Mouse (Mus musculus) layer of hippocampus, adult 9-10 months (tissue): ENCODE results near the gene Wdr60.
"Not testable (repeated sequence)": the region's sequence is repeated elsewhere in the genome, so short reads cannot be mapped to it uniquely, and the experiment has no call there.

ENCODE experiments used
- DNase-seq: peaks from one replicate; pipeline ENCODE4 v3.0.0; 2022; ENCODE audit warnings: low spot score

Wdr60 gene

DNA sequence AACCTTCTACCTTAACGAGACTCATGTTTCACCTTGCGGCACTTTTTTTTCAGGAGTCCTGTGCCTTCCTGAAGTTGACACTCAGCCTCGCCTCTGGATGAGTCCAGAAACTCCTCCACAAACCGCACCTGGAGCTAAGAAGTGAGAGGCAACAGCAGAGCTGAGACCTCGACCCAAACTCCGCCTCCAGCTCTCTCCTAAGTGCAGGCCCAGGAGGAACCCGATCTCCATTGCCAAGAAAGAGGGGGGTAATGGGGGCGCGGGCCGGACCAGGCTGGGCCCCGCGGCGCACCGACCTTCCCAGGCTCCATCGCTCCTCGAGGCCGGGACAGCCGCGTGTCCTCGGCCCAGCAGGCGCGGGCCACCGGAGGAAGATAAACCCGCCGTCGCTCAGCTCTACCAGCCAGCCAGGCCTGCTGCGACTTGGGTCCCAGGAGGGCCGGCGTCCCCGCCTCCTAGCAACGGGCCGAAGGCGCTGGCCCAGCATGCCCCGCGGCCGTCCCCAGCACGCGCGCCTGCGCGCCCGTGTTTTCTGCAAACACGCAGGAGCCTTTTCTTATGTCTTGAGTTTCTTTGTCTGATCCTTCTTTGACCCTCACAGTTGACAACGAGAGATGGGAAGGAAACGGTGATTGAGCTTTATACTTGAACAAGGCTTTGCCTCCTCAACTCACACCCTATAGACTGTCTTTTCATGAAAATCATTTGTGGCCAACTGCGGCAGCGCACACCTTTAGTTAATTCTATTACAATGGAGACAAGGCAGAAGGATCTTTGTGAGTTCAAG lies at the start of gene Wdr60:
TSS of gene Wdr60 (minus strand) at position 468 of the 787 bp plus-strand sequence.
- DNase-seq: peak; percentile 59

- no peak for DNase-seq
Measured at GRCm38 (mm10) chr12:116308612-116309011, 45.8 kb upstream of the Wdr60 start.

- DNase-seq: no peak
Measured at GRCm38 (mm10) chr12:116307870-116308269, 45.0 kb upstream of the Wdr60 start.

DNA sequence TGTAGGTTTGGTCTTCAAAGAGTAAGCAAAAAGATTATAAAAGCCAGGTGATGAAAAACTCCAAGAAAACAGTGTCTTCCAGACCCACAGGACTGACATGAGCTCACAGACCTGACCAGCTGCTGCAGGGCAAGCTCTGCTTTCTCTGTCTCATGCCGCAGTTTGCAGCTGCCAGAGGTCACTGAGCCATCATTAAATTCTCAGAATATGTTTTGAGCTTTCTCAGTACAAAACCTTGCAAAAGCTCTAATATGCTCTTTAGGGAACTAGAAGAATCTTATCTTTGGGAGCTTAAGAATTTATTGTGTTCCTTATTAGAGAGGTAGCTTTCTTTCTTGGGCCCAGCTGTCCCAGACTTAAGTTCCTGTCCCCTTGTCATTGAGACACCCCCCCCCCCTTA lies 43.2 kb upstream of the Wdr60 start:
- no peak for DNase-seq

GRCm38 (mm10) chr12:116302181-116302580 lies 39.4 kb upstream of the Wdr60 start:
- no peak for DNase-seq

- DNase-seq: no peak
Measured at GRCm38 (mm10) chr12:116299906-116300305, 37.1 kb upstream of the Wdr60 start.

DNA sequence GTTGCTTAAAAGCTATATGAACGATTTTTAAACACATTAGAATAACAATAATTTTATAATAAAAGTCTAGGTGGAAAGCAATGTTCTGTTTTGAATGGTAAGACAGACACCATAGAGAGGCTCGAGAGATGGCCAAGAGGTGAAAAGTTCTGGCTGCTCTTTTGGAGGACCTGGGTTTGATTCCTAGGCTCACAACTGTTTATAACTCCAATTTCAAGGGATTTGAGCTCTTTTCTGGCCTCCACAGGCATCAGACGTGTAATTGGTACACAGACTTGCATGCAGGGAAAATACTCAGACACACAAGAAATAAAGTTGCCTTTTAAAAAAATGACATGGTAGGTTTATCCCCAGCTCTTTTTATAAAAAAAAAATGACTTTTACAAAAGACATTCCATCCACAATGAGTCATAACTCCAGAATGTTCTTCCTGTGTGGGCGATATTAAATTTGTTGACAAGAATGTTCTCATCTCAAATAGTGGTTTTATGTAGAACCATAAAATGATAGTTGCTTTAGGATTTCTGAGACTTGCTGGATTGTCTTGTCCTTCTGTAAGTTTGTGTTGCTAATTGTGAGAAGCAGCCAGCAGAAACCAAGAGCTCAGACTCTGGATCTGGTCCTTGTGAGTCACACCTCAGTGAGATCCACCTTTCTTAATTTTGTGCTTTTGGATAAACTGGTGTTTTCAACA lies 30.9 kb upstream of the Wdr60 start:
- no peak for DNase-seq

DNA sequence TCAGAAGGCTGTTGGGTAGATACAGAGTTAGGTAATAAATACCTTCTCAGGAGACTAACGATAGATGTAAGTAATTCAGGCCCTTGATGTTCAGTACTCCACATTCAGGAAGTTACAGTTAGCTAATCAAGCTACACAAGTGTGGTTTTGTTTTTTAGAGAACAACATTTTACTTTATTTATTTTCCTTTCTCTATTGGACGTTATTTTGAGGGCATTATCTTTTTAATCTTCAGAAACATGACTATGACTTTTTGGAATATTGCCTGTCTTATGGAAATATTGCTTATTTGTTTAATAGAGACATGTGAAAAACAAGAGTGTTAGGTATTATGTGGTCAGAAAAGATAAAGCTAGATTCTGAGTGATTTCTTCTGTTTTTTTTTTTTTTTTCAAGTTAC lies 30.4 kb upstream of the Wdr60 start:
- no peak for DNase-seq

- DNase-seq: no peak
Measured at GRCm38 (mm10) chr12:116283511-116283910, 20.7 kb upstream of the Wdr60 start.

DNA sequence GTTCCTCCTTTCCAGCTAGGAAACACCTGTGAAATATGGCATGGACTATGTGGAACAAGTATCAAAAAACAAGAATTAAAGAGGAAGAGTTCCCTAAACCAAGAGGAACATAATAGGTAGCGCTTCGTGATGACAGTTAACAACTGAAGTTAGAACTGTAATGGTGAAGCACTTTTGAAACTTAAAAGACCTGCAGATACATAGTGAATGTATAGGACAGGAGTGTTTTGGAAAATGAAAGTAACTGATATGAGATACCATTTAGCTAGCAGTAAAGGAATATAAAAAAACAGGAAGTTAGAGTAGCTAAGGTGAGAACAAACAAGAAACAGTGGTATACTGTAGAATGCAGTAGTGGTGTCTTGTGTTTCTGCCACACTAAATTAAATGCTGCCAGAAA lies 20.0 kb upstream of the Wdr60 start:
- DNase-seq: no peak

DNA sequence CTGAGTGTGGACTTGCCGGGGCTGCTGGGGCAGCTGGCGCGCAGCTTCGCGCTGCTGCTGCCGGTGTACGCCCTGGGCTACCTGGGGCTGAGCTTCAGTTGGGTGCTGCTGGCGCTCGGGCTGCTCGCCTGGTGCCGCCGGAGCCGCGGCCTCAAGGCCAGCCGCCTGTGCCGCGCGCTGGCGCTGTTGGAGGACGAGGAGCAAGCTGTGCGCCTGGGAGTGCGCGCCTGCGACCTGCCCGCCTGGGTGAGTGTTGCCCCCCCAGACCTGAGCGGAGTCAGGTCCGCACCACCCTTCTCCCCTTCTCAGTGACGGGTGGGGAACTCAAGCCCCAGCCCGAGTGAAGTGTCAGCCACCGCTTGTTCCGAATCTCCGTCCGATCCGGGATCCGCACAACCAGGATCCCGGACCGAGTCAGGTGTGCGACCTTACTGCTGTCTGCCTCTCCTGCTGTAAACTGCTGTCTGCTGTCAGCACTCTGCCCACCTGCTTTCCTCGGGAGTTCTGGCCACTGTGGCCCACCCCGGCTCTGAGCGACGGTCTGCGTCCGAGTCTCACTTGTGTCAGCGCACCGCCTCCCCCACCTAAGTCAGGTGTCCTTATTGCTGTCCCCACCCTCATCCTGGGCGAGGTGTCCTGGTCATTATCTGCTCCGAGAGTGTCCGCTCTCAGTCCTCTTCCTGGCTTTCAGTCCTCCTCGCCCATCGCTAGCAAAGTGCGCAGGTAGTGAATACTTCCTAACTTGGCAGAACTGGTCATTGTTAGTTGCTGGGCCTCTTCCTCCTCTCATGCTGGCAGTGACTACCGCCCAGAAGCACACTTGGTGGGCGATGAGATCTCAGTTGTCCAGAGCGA lies 18.8 kb upstream of the Wdr60 start:
- DNase-seq: no peak

- peak; percentile 98 for DNase-seq
Measured at GRCm38 (mm10) chr12:116280653-116281364, 18.0 kb upstream of the Wdr60 start, which contains the start of gene Esyt2. Esyt2 (plus strand) TSS chr12:116281196.

- DNase-seq: no peak
Measured at GRCm38 (mm10) chr12:116280149-116280652, 17.4 kb upstream of the Wdr60 start.

DNA sequence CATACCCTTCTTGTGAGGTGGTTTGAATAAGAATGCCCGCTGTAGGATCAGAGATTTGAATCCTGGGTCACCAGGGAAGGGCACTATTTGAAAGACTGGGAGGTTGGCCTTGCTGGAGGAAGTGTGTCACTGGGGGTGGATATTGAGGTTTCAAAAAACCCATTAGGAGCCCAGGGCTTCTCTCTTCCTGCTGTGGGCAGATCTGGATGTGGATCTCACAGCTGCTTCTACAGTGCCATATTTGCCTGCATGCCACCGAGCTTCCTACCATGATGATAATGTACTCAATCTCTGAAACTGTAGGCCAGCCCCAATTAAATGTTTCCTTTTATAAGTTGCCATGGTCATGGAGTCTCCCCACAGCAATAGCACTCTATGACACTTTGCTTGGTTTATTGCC lies 16.4 kb upstream of the Wdr60 start:
- DNase-seq: no peak

DNA sequence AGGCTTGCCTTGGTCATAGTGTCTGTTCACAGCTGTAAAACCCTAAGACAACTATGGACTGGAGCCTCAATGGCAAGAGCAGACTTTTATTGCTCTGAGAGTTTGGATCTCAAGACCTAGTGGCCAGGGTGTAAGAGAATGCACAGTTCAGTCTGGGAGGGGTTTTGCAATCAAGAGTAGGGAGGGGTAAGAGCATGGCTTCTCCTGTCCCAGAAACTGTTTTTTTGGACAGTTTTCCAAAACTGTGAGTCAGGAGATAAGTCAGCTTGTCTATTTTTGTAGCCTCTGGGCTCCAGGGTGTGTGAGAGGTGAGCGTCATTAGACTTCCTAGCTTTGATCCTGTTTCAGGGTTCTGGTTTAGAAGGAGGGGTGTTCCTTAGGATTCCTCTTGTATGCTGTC lies 15.7 kb upstream of the Wdr60 start:
- no peak for DNase-seq

DNA sequence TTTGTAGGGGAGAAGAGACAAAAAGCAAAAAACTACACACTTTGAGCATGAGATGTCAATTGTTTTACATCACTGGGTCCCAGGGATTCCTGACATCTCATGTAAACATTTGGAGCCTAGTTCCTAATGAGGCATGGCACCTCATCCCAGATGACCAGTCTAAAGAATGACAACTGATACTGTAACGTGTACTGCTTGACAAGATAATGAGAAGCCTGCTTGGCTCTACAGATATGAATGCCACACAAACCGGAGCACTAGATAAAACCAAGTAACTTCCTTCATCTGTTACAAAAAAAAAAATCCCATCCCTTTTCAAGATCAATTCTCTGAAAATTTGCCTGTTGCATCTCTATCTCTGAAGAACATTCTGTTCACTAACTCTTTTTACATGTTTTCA lies 14.1 kb upstream of the Wdr60 start:
- DNase-seq: no peak

DNA sequence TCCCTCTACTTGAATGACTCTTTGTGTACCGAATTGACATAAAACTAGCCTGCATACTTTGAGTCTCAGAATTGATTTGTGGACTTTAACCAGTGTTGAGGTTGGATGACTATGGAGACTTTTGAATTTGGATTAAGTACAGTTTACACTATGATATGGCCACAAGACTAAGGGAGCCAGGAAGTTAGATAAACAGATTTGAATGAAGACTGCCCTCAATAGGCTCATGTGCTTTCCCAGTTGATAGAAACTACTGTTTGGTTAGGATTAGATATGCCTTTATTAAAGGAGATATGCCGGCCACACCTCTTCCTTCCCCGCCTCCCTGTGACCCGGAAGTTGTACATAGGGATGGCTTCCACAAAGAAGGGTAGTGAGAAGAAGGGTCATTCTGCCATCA lies 12.8 kb upstream of the Wdr60 start:
- no peak for DNase-seq

DNA sequence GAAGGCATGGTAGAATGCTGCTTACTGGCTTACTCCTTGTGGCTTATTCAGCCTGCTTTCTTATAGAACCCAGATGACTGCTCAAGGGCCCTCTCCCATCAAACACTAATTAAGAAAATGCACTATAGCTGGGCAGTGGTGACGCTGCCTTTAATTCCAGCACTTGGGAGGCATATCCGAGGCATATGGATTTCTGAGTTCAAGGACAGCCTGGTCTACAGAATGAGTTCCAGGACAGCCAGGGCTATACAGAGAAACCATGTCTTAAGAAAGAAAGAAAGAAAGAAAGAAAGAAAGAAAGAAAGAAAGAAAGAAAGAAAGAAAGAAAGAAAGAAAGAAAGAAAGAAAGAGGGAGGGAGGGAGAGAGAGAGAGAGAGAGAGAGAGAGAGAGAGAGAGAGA lies 12.3 kb upstream of the Wdr60 start, which contains the start of gene Gm11027:
TSS of gene Gm11027 (plus strand) at position 301 of the 400 bp plus-strand sequence.
- not testable (repeated sequence) for DNase-seq

DNA sequence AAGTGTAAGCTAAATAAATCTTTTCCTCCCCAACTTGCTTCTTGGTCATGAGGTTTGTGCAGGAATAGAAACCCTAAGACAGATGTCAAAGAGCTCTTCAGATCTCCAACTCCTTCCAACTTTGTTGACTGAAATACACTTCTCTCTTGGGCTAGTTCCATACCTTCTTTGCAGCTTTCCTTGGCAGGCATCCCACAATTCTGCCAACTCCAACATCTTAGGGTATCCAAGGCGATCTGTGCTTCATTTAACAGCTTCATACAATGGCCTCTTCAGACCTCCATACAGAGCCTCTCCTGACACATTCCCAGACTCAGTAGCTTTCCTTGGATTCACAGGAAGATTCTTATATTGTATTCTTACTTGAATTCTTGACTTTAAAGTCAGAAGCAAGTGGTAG lies 10.9 kb upstream of the Wdr60 start:
- no peak for DNase-seq

DNA sequence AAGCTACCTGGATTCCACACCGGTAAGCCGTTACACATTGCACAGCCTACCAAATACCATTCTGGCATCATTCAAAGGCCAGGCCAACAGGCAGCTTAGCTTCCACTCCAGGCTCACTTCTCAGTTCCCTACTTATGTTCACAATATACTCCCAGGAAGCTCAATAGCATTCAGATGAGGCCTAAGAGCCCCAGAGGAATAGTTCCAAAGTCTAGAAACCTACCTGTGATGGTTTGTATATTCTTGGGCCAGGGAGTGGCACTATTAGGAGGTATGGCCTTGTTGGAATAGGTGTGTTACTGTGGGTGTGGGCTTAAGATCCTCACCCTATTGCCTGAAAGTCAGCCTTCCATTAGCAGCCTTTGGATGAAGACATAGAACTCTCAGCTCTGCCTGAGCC lies 8.2 kb upstream of the Wdr60 start:
- DNase-seq: no peak

GRCm38 (mm10) chr12:116270538-116270937 lies 7.7 kb upstream of the Wdr60 start:
- no peak for DNase-seq

DNA sequence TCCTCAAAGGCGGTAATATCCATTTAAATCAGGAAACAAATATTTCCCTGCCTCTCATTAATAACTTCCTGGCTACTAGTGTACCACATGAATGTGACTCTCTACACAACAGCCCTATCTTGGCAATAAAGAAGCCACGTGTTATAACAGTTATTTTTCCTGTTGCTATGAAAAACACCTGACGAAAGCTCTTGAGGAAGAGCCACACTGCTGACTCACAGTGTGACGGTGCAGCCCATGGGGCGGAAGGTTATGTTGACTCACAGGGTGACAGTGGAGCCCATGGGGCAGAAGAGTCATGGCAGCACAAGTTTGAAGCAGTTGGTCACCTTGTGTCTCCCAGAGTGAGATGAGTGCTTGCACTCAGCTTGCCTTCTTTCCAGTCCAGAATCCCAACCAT lies 6.6 kb upstream of the Wdr60 start:
- no peak for DNase-seq
